Mouse (Mus musculus) MEL (cell line): Measurements from ENCODE around the gene Pcnx2.

Experiments used
- CTCF ChIP-seq, 3 experiments: IDR thresholded peaks in 2 of 3; conservative IDR thresholded peaks in 1 of 3; 2 replicates each; pipeline ENCODE4 v1.5.1; 2011 to 2012; ENCODE audit warnings: low read length in 3 of 3, low read depth in 2 of 3, mild to moderate bottlenecking in 2 of 3, improper control_type of control experiment in 1 of 3, inconsistent platforms in 1 of 3, mixed read lengths in 1 of 3, moderate library complexity in 1 of 3; ENCODE audit not compliant: control insufficient read depth in 1 of 3, insufficient read depth in 1 of 3, poor library complexity in 1 of 3, severe bottlenecking in 1 of 3
- MAX ChIP-seq: IDR thresholded peaks from 2 replicates; pipeline ENCODE4 v1.6.1; 2011; ENCODE audit warnings: low read length, improper control_type of control experiment
- POLR2AphosphoS2 ChIP-seq: IDR thresholded peaks from 2 replicates; pipeline ENCODE4 v1.6.1; 2011; ENCODE audit warnings: low read length, improper control_type of control experiment
- ZMIZ1 ChIP-seq: IDR thresholded peaks from 2 replicates; pipeline ENCODE4 v1.6.1; 2012; ENCODE audit warnings: low read depth, mild to moderate bottlenecking, inconsistent platforms, low read length, improper control_type of control experiment, moderate library complexity
- ZNF384 ChIP-seq: IDR thresholded peaks from 2 replicates; pipeline ENCODE4 v1.6.1; 2012; ENCODE audit warnings: low read depth, mild to moderate bottlenecking, inconsistent platforms, low read length, improper control_type of control experiment

DNA sequence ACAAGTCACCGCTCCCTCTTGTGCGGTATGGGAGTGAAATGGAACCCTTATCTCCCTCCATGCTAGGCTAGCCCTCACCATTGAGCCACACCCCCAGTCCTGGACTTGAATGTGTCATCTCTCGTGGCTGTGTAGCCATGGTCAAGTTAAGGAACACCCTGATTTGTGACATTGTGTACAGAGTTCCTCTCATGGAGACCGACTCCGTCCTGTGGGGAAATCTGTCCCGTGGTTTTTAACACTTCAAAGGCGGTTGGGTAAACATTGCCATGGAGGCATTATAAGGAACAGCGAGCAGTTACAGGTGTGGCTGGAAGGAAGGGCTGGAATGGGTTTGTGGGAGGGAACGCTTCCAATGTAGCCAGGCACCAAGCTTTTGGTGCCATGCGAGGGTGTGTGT, 18.9 kb upstream of the Pcnx2 start:
- TF ChIP-seq POLR2AphosphoS2 = no peak
- TF ChIP-seq ZMIZ1 = no peak
- no peak for TF ChIP-seq ZNF384
- no peak for TF ChIP-seq MAX
- TF ChIP-seq CTCF (IDR thresholded peaks at IDR 0.05 in 2 of 3, conservative IDR thresholded peaks at IDR 0.05 in 1 of 3; ENCODE audit: control insufficient read depth in 1 of 3, insufficient read depth in 1 of 3, low read depth in 2 of 3, low read length in 3 of 3, poor library complexity in 1 of 3, severe bottlenecking in 1 of 3) = no peak
